Mouse (Mus musculus) stomach, embryonic 16.5 days (tissue): ENCODE results near the gene Hbb-bs. TPM values are rescaled to one million over a fixed set of nuclear protein-coding genes. Genes with fewer than 3 reads are reported as not detected.
"Not testable (repeated sequence)": the region's sequence is repeated elsewhere in the genome, so short reads cannot be mapped to it uniquely, and the experiment has no call there.

ENCODE experiments used
- ATAC-seq: fragments of 200-750 bp; cut with Nextera tagmentation; 2 replicates; pipeline ENCODE4 v1.8.0; 2017; ENCODE audit warnings: moderate number of reproducible peaks, moderate TSS enrichment; ENCODE audit not compliant: insufficient read depth, low FRiP score
- H3K27ac ChIP-seq: fragments of 300-500 bp; sonication (generic); 2 replicates; pipeline ENCODE4 v1.5.1; 2014; ENCODE audit warnings: low read length
- H3K27me3 ChIP-seq: fragments of 300-500 bp; sonication (generic); 2 replicates; pipeline ENCODE4 v1.6.1; 2014; ENCODE audit warnings: low read length, control low read depth, mixed read lengths; ENCODE audit not compliant: control insufficient read depth, insufficient read depth
- H3K36me3 ChIP-seq: fragments of 300-500 bp; sonication (generic); 2 replicates; pipeline ENCODE4 v1.6.1; 2014; ENCODE audit warnings: low read length; ENCODE audit not compliant: control insufficient read depth, insufficient read depth
- H3K4me1 ChIP-seq: fragments of 300-500 bp; sonication (generic); 2 replicates; pipeline ENCODE4 v1.6.1; 2014; ENCODE audit warnings: low read length, control low read depth, mixed read lengths; ENCODE audit not compliant: control insufficient read depth, insufficient read depth
- H3K4me2 ChIP-seq: fragments of 300-500 bp; sonication (generic); 2 replicates; pipeline ENCODE4 v1.6.1; 2014; ENCODE audit warnings: low read depth, low read length, mixed read lengths
- H3K4me3 ChIP-seq: fragments of 300-500 bp; sonication (generic); replicated peaks from 2 replicates; pipeline ENCODE4 v1.5.1; 2014; ENCODE audit warnings: mild to moderate bottlenecking, low read length
- H3K9ac ChIP-seq: fragments of 300-500 bp; sonication (generic); 2 replicates; pipeline ENCODE4 v1.6.1; 2014; ENCODE audit warnings: low read length
- H3K9me3 ChIP-seq: fragments of 300-500 bp; sonication (generic); replicated peaks from 2 replicates; pipeline ENCODE4 v1.6.1; 2016; ENCODE audit warnings: low read length, control low read depth; ENCODE audit not compliant: control insufficient read depth
- WGBS: fragments of 180-500 bp; shearing (Covaris S2); extraction: QIAGEN DNeasy Blood & Tissue Kit; methylation state at CpG from one replicate; pipeline ENCODE4 v1.1.7; 2014; 5-methylcytosine and 5-hydroxymethylcytosine counted together
- polyA plus RNA-seq: library from polyadenylated mRNA; unstranded; fragments of >200 nt; fragmentation: Nextera tagmentation; extraction: Ambion mirVana; gene quantifications from 2 replicates; pipeline ENCODE4 v1.2.1, GENCODE M21; 2015

Hbb-bs gene
- polyA plus RNA-seq, 1 experiment from 2014 or later, result 9,755 TPM

GRCm38 (mm10) chr7:103813766-103814165 is 14.1 kb downstream of the Hbb-bs start, which contains the start of gene Hbb-bt:
TSS of gene Hbb-bt (minus strand) at chr7:103813996.
- Histone ChIP-seq H3K9ac (no peak within 1 kb of the TSS), H3K9me3 (no peaks in the 10 kb centered on the region), H3K27me3 (no peaks in the 10 kb centered on the region), H3K36me3 (no peaks in the 10 kb centered on the region), H3K27ac (no peak within 1 kb of the TSS), H3K4me1 (no peaks in the 10 kb centered on the region), H3K4me2 (no peak within 1 kb of the TSS), H3K4me3 (no peak within 1 kb of the TSS)
- ATAC-seq, result peak; percentile 82
- 85% methylated on average over 3 of the region's 3 CpGs for WGBS

GRCm38 (mm10) chr7:103813152-103813551 is 14.7 kb downstream of the Hbb-bs start:
- not testable (repeated sequence) for H3K4me3 ChIP-seq, H3K9me3 ChIP-seq, H3K9ac ChIP-seq, H3K4me1 ChIP-seq, H3K4me2 ChIP-seq, ATAC-seq, H3K27me3 ChIP-seq, H3K36me3 ChIP-seq, H3K27ac ChIP-seq
- no CpG with 5 or more reads among the region's 3 CpGs for whole genome bisulfite sequencing

- H3K27me3 ChIP-seq, result no peaks in the 10 kb centered on the region
- no peaks in the 10 kb centered on the region for H3K4me1 ChIP-seq
- no peak overlapping the region for H3K27ac ChIP-seq
- no peak for ATAC-seq
- no peaks in the 10 kb centered on the region for H3K36me3 ChIP-seq
- H3K9ac ChIP-seq, result no peak overlapping the region
- H3K4me2 ChIP-seq, result no peak overlapping the region
- H3K4me3 ChIP-seq, result no peak overlapping the region
- WGBS, result 59% methylated on average over 1 of the region's 1 CpGs
- H3K9me3 ChIP-seq, result no peaks in the 10 kb centered on the region
Observed at GRCm38 (mm10) chr7:103812174-103812573, 15.7 kb downstream of the Hbb-bs start.

GRCm38 (mm10) chr7:103811223-103811845 is 16.6 kb downstream of the Hbb-bs start:
- H3K4me2 ChIP-seq, result no peak overlapping the region
- ATAC-seq, result no peak
- H3K27me3 ChIP-seq, result no peaks in the 10 kb centered on the region
- H3K4me3 ChIP-seq, result no peak overlapping the region
- H3K36me3 ChIP-seq, result no peaks in the 10 kb centered on the region
- 94% methylated on average over 1 of the region's 1 CpGs for WGBS
- H3K4me1 ChIP-seq, result no peaks in the 10 kb centered on the region
- no peak overlapping the region for H3K27ac ChIP-seq
- H3K9me3 ChIP-seq, result no peaks in the 10 kb centered on the region
- H3K9ac ChIP-seq, result no peak overlapping the region

- Histone ChIP-seq H3K36me3 (no peaks in the 10 kb centered on the region), H3K9ac (no peak overlapping the region), H3K4me2 (no peak overlapping the region), H3K27me3 (no peaks in the 10 kb centered on the region), H3K27ac (no peak overlapping the region), H3K4me3 (no peak overlapping the region), H3K4me1 (no peaks in the 10 kb centered on the region), H3K9me3 (no peaks in the 10 kb centered on the region)
- ATAC-seq, result no peak
- WGBS, result 71% methylated on average over 3 of the region's 3 CpGs
Observed at GRCm38 (mm10) chr7:103810746-103811145, 17.1 kb downstream of the Hbb-bs start.

GRCm38 (mm10) chr7:103810296-103810695 is 17.6 kb downstream of the Hbb-bs start:
- H3K27me3 ChIP-seq, result no peaks in the 10 kb centered on the region
- no peaks in the 10 kb centered on the region for H3K9me3 ChIP-seq
- H3K9ac ChIP-seq, result no peak overlapping the region
- no peak overlapping the region for H3K27ac ChIP-seq
- 85% methylated on average over 1 of the region's 1 CpGs for WGBS
- no peak overlapping the region for H3K4me3 ChIP-seq
- no peak for ATAC-seq
- H3K4me1 ChIP-seq, result no peaks in the 10 kb centered on the region
- H3K36me3 ChIP-seq, result no peaks in the 10 kb centered on the region
- H3K4me2 ChIP-seq, result no peak overlapping the region

GRCm38 (mm10) chr7:103809801-103810155 is 18.1 kb downstream of the Hbb-bs start:
- no peak for ATAC-seq
- H3K9me3 ChIP-seq, result no peaks in the 10 kb centered on the region

GRCm38 (mm10) chr7:103808971-103809800 is 18.7 kb downstream of the Hbb-bs start:
- WGBS, result 45% methylated on average over 5 of the region's 5 CpGs
- Histone ChIP-seq H3K4me2 (no peak overlapping the region), H3K4me1 (no peaks in the 10 kb centered on the region), H3K27ac (no peak overlapping the region), H3K36me3 (no peaks in the 10 kb centered on the region), H3K9ac (no peak overlapping the region), H3K4me3 (no peak overlapping the region), H3K27me3 (no peaks in the 10 kb centered on the region), H3K9me3 (no peaks in the 10 kb centered on the region)
- ATAC-seq, result no peak

More at GRCm38 (mm10) chr7:103809801-103810155, 18.1 kb downstream of the Hbb-bs start:
- Histone ChIP-seq H3K36me3 (no peaks in the 10 kb centered on the region), H3K4me1 (no peaks in the 10 kb centered on the region), H3K27me3 (no peaks in the 10 kb centered on the region), H3K4me3 (no peak overlapping the region), H3K4me2 (no peak overlapping the region), H3K9ac (no peak overlapping the region), H3K27ac (no peak overlapping the region)
- 59% methylated on average over 1 of the region's 1 CpGs for WGBS

- H3K4me1 ChIP-seq, H3K4me3 ChIP-seq, H3K9me3 ChIP-seq, H3K36me3 ChIP-seq, ATAC-seq, H3K27ac ChIP-seq, H3K27me3 ChIP-seq, H3K9ac ChIP-seq, H3K4me2 ChIP-seq: not testable (repeated sequence)
- 68% methylated on average over 2 of the region's 2 CpGs for WGBS
Observed at GRCm38 (mm10) chr7:103808120-103808519, 19.8 kb downstream of the Hbb-bs start.
